Mouse (Mus musculus): ENCODE data around the gene Chrnb2.

Gene Chrnb2

GRCm38 (mm10) chr3:89776001-89776400, 11.6 kb upstream of the Chrnb2 start:
- DNase-seq (ENCODE audit: low spot score) = no peak

- DNase-seq (ENCODE audit: low spot score) = no peak
Observed at GRCm38 (mm10) chr3:89774236-89774960, 10.0 kb upstream of the Chrnb2 start.

GRCm38 (mm10) chr3:89773740-89774211, 9.3 kb upstream of the Chrnb2 start:
- peak; percentile 38 for DNase-seq (ENCODE audit: low spot score)

- peak; percentile 99 for DNase-seq (ENCODE audit: low spot score)
Observed at GRCm38 (mm10) chr3:89772968-89773709, 8.7 kb upstream of the Chrnb2 start, which contains the start of gene Ube2q1. Gene Ube2q1 (plus strand): TSS chr3:89773616.

- DNase-seq (ENCODE audit: low spot score) = peak; percentile 82
Observed at GRCm38 (mm10) chr3:89772588-89772967, 8.1 kb upstream of the Chrnb2 start.

GRCm38 (mm10) chr3:89770425-89771002, 6.1 kb upstream of the Chrnb2 start:
- DNase-seq (ENCODE audit: low spot score) = no peak

- no peak for DNase-seq (ENCODE audit: low spot score)
Observed at GRCm38 (mm10) chr3:89769584-89769983, 5.2 kb upstream of the Chrnb2 start.

- no peak for DNase-seq (ENCODE audit: low spot score)
Observed at GRCm38 (mm10) chr3:89759786-89760185, 4.6 kb downstream of the Chrnb2 start.

- no peak for DNase-seq (ENCODE audit: low spot score)
Observed at GRCm38 (mm10) chr3:89757851-89758250, 6.6 kb downstream of the Chrnb2 start.

GRCm38 (mm10) chr3:89755283-89755682, 9.1 kb downstream of the Chrnb2 start:
- no peak for DNase-seq (ENCODE audit: low spot score)

- no peak for DNase-seq (ENCODE audit: low spot score)
Observed at GRCm38 (mm10) chr3:89752307-89752706, 12.1 kb downstream of the Chrnb2 start.

GRCm38 (mm10) chr3:89738509-89738908, 25.9 kb downstream of the Chrnb2 start:
- no peak for DNase-seq (ENCODE audit: low spot score)

GRCm38 (mm10) chr3:89732091-89732490, 32.3 kb downstream of the Chrnb2 start:
- no peak for DNase-seq (ENCODE audit: low spot score)

- peak; percentile 62 for DNase-seq (ENCODE audit: low spot score)
Observed at GRCm38 (mm10) chr3:89730350-89731331, 33.8 kb downstream of the Chrnb2 start.

- no peak for DNase-seq (ENCODE audit: low spot score)
Observed at GRCm38 (mm10) chr3:89728848-89729247, 35.6 kb downstream of the Chrnb2 start.

- DNase-seq (ENCODE audit: low spot score) = peak; percentile 41
Observed at GRCm38 (mm10) chr3:89727028-89727427, 37.4 kb downstream of the Chrnb2 start.

GRCm38 (mm10) chr3:89723400-89724084, 40.9 kb downstream of the Chrnb2 start:
- no peak for DNase-seq (ENCODE audit: low spot score)

- DNase-seq (ENCODE audit: low spot score) = no peak
Observed at GRCm38 (mm10) chr3:89722032-89722431, 42.4 kb downstream of the Chrnb2 start.

GRCm38 (mm10) chr3:89715967-89716256, 48.5 kb downstream of the Chrnb2 start:
- DNase-seq (ENCODE audit: low spot score) = no peak

- DNase-seq (ENCODE audit: low spot score) = peak; percentile 40
Observed at GRCm38 (mm10) chr3:89715207-89715966, 49.0 kb downstream of the Chrnb2 start.

Measured in layer of hippocampus, adult 11-12 months (tissue).